Mouse (Mus musculus): ENCODE data around the gene Tert.

Tert gene

GRCm38 (mm10) chr13:73679311-73679710 is 52.6 kb downstream of the Tert start:
- no peak for DNase-seq

- DNase-seq: no peak
Observed at GRCm38 (mm10) chr13:73680394-73680793, 53.7 kb downstream of the Tert start.

GRCm38 (mm10) chr13:73682226-73682625 is 55.5 kb downstream of the Tert start:
- no peak for DNase-seq

GRCm38 (mm10) chr13:73683682-73684081 is 57.0 kb downstream of the Tert start:
- no peak for DNase-seq

GRCm38 (mm10) chr13:73684412-73684811 is 57.7 kb downstream of the Tert start:
- DNase-seq: no peak

- no peak for DNase-seq
Observed at GRCm38 (mm10) chr13:73685502-73685901, 58.8 kb downstream of the Tert start.

- no peak for DNase-seq
Observed at GRCm38 (mm10) chr13:73687601-73688000, 60.9 kb downstream of the Tert start.

GRCm38 (mm10) chr13:73688934-73689333 is 62.2 kb downstream of the Tert start:
- DNase-seq: no peak

GRCm38 (mm10) chr13:73692249-73692868 is 65.6 kb downstream of the Tert start:
- peak; percentile 17 for DNase-seq

GRCm38 (mm10) chr13:73693333-73693732 is 66.6 kb downstream of the Tert start:
- no peak for DNase-seq

- DNase-seq: no peak
Observed at GRCm38 (mm10) chr13:73694972-73695371, 68.3 kb downstream of the Tert start.

GRCm38 (mm10) chr13:73696529-73696928 is 69.8 kb downstream of the Tert start:
- DNase-seq: no peak
